Mouse (Mus musculus): ENCODE data around the gene Srsf7. TPM values are rescaled to one million over a fixed set of nuclear protein-coding genes. Genes with fewer than 3 reads are reported as not detected.
A peak's percentile ranks its signal among the peaks of the same experiment; 100 is the strongest.

Gene Srsf7
- polyA plus RNA-seq (2015; fragmentation: Nextera tagmentation; extraction: Ambion mirVana): 622 and 668 TPM in 2 replicates

GRCm38 (mm10) chr17:80206671-80207581 is at the start of gene Srsf7, which contains the start of gene Ttc39d:
TSS of gene Srsf7 (minus strand) at chr17:80207307.
TSS of gene Ttc39d (plus strand) at chr17:80207460.
- Histone ChIP-seq H3K36me3 (peaks cover 32% of the 10 kb centered on the region), H3K4me1 (peaks cover 21% of the 10 kb centered on the region), H3K4me3 (replicated peaks) (peak within 1 kb of the TSS; percentile 98), H3K4me2 (peak within 1 kb of the TSS; percentile 76), H3K9ac (peak within 1 kb of the TSS; percentile 99), H3K9me3 (replicated peaks) (no peaks in the 10 kb centered on the region), H3K27me3 (no peaks in the 10 kb centered on the region), H3K27ac (peak within 1 kb of the TSS; percentile 99)
- ATAC-seq (replicated peaks; ENCODE audit: low FRiP score): peak; percentile 95
- WGBS: under 1% methylated on average over 95 of the region's 95 CpGs

- no peak overlapping the region for H3K27ac ChIP-seq
- no peaks in the 10 kb centered on the region for H3K9me3 ChIP-seq (replicated peaks)
- no peak for ATAC-seq (replicated peaks; ENCODE audit: low FRiP score)
- no peak overlapping the region for H3K9ac ChIP-seq
- no peaks in the 10 kb centered on the region for H3K27me3 ChIP-seq
- WGBS: 64% methylated on average over 13 of the region's 13 CpGs
- no peak overlapping the region for H3K4me2 ChIP-seq
- peaks cover 8% of the 10 kb centered on the region for H3K4me1 ChIP-seq
- no peak overlapping the region for H3K4me3 ChIP-seq (replicated peaks)
- H3K36me3 ChIP-seq: peaks cover 96% of the 10 kb centered on the region
Observed at GRCm38 (mm10) chr17:80255208-80255607, 48.1 kb upstream of the Srsf7 start.

GRCm38 (mm10) chr17:80254421-80254820 is 47.3 kb upstream of the Srsf7 start:
- WGBS: 96% methylated on average over 5 of the region's 5 CpGs
- Histone ChIP-seq H3K9ac (no peak overlapping the region), H3K36me3 (peaks cover 97% of the 10 kb centered on the region), H3K27ac (no peak overlapping the region), H3K27me3 (no peaks in the 10 kb centered on the region), H3K4me1 (peaks cover 8% of the 10 kb centered on the region), H3K9me3 (replicated peaks) (no peaks in the 10 kb centered on the region), H3K4me3 (replicated peaks) (no peak overlapping the region), H3K4me2 (no peak overlapping the region)
- no peak for ATAC-seq (replicated peaks; ENCODE audit: low FRiP score)

- Histone ChIP-seq H3K4me1 (peaks cover 8% of the 10 kb centered on the region), H3K27ac (peak overlapping the region; percentile 61; the same call in 1 of the 2 replicates), H3K36me3 (peaks cover 97% of the 10 kb centered on the region), H3K4me2 (no peak overlapping the region), H3K4me3 (replicated peaks) (no peak overlapping the region), H3K9me3 (replicated peaks) (no peaks in the 10 kb centered on the region), H3K27me3 (no peaks in the 10 kb centered on the region), H3K9ac (no peak overlapping the region)
- ATAC-seq (replicated peaks; ENCODE audit: low FRiP score): peak; percentile 46; the same call in 1 of the 2 replicates
- WGBS: 48% methylated on average over 13 of the region's 13 CpGs
Observed at GRCm38 (mm10) chr17:80252757-80253525, 45.8 kb upstream of the Srsf7 start.

- ATAC-seq (replicated peaks; ENCODE audit: low FRiP score): no peak
- H3K4me1 ChIP-seq: no peaks in the 10 kb centered on the region
- no peaks in the 10 kb centered on the region for H3K27me3 ChIP-seq
- no peak overlapping the region for H3K27ac ChIP-seq
- no peak overlapping the region for H3K4me3 ChIP-seq (replicated peaks)
- 52% methylated on average over 13 of the region's 13 CpGs for WGBS
- H3K9ac ChIP-seq: no peak overlapping the region
- no peaks in the 10 kb centered on the region for H3K9me3 ChIP-seq (replicated peaks)
- H3K36me3 ChIP-seq: peaks cover 92% of the 10 kb centered on the region
- H3K4me2 ChIP-seq: no peak overlapping the region
Observed at GRCm38 (mm10) chr17:80243116-80243515, 36.0 kb upstream of the Srsf7 start.

- H3K9ac ChIP-seq: no peak overlapping the region
- H3K9me3 ChIP-seq (replicated peaks): no peaks in the 10 kb centered on the region
- H3K27ac ChIP-seq: no peak overlapping the region
- peaks cover 82% of the 10 kb centered on the region for H3K36me3 ChIP-seq
- no peaks in the 10 kb centered on the region for H3K27me3 ChIP-seq
- ATAC-seq (replicated peaks; ENCODE audit: low FRiP score): no peak
- WGBS: 88% methylated on average over 9 of the region's 9 CpGs
- H3K4me2 ChIP-seq: no peak overlapping the region
- no peak overlapping the region for H3K4me3 ChIP-seq (replicated peaks)
- no peaks in the 10 kb centered on the region for H3K4me1 ChIP-seq
Observed at GRCm38 (mm10) chr17:80241594-80241993, 34.5 kb upstream of the Srsf7 start.

- Histone ChIP-seq H3K9ac (no peak overlapping the region), H3K4me2 (no peak overlapping the region), H3K4me3 (replicated peaks) (no peak overlapping the region), H3K27ac (no peak overlapping the region), H3K27me3 (no peaks in the 10 kb centered on the region), H3K9me3 (replicated peaks) (no peaks in the 10 kb centered on the region), H3K36me3 (peaks cover 46% of the 10 kb centered on the region), H3K4me1 (no peaks in the 10 kb centered on the region)
- ATAC-seq (replicated peaks; ENCODE audit: low FRiP score): no peak
- WGBS: 95% methylated on average over 5 of the region's 5 CpGs
Observed at GRCm38 (mm10) chr17:80237475-80237874, 30.4 kb upstream of the Srsf7 start.

GRCm38 (mm10) chr17:80236805-80237204 is 29.7 kb upstream of the Srsf7 start:
- no peaks in the 10 kb centered on the region for H3K27me3 ChIP-seq
- no peak for ATAC-seq (replicated peaks; ENCODE audit: low FRiP score)
- WGBS: 94% methylated on average over 3 of the region's 3 CpGs
- no peaks in the 10 kb centered on the region for H3K9me3 ChIP-seq (replicated peaks)
- no peaks in the 10 kb centered on the region for H3K4me1 ChIP-seq
- no peak overlapping the region for H3K4me3 ChIP-seq (replicated peaks)
- H3K4me2 ChIP-seq: no peak overlapping the region
- no peak overlapping the region for H3K9ac ChIP-seq
- H3K27ac ChIP-seq: no peak overlapping the region
- H3K36me3 ChIP-seq: peaks cover 40% of the 10 kb centered on the region

GRCm38 (mm10) chr17:80235477-80235876 is 28.4 kb upstream of the Srsf7 start:
- peaks cover 29% of the 10 kb centered on the region for H3K36me3 ChIP-seq
- 81% methylated on average over 3 of the region's 3 CpGs for WGBS
- ATAC-seq (replicated peaks; ENCODE audit: low FRiP score): no peak

GRCm38 (mm10) chr17:80234376-80234775 is 27.3 kb upstream of the Srsf7 start:
- WGBS: 56% methylated on average over 7 of the region's 7 CpGs
- Histone ChIP-seq H3K27ac (no peak overlapping the region), H3K9me3 (replicated peaks) (no peaks in the 10 kb centered on the region), H3K36me3 (peaks cover 20% of the 10 kb centered on the region), H3K4me3 (replicated peaks) (no peak overlapping the region), H3K9ac (no peak overlapping the region), H3K4me2 (no peak overlapping the region), H3K27me3 (no peaks in the 10 kb centered on the region), H3K4me1 (no peaks in the 10 kb centered on the region)
- no peak for ATAC-seq (replicated peaks; ENCODE audit: low FRiP score)

More at GRCm38 (mm10) chr17:80235477-80235876, 28.4 kb upstream of the Srsf7 start:
- Histone ChIP-seq H3K9me3 (replicated peaks) (no peaks in the 10 kb centered on the region), H3K4me1 (no peaks in the 10 kb centered on the region), H3K27me3 (no peaks in the 10 kb centered on the region), H3K9ac (no peak overlapping the region), H3K27ac (no peak overlapping the region), H3K4me3 (replicated peaks) (no peak overlapping the region), H3K4me2 (no peak overlapping the region)

- H3K27me3 ChIP-seq: no peaks in the 10 kb centered on the region
- peaks cover 20% of the 10 kb centered on the region for H3K36me3 ChIP-seq
- no peaks in the 10 kb centered on the region for H3K4me1 ChIP-seq
- H3K4me3 ChIP-seq (replicated peaks): no peak overlapping the region
- no peak overlapping the region for H3K27ac ChIP-seq
- ATAC-seq (replicated peaks; ENCODE audit: low FRiP score): no peak
- H3K4me2 ChIP-seq: no peak overlapping the region
- no peak overlapping the region for H3K9ac ChIP-seq
- H3K9me3 ChIP-seq (replicated peaks): no peaks in the 10 kb centered on the region
- 93% methylated on average over 5 of the region's 5 CpGs for WGBS
Observed at GRCm38 (mm10) chr17:80233844-80234243, 26.7 kb upstream of the Srsf7 start.

- Histone ChIP-seq H3K4me2 (no peak overlapping the region), H3K36me3 (peaks cover 26% of the 10 kb centered on the region), H3K4me1 (peaks cover 5% of the 10 kb centered on the region), H3K4me3 (replicated peaks) (no peak overlapping the region), H3K9ac (no peak overlapping the region), H3K9me3 (replicated peaks) (no peaks in the 10 kb centered on the region), H3K27me3 (no peaks in the 10 kb centered on the region), H3K27ac (no peak overlapping the region)
- ATAC-seq (replicated peaks; ENCODE audit: low FRiP score): no peak
- 84% methylated on average over 2 of the region's 2 CpGs for WGBS
Observed at GRCm38 (mm10) chr17:80229396-80229795, 22.3 kb upstream of the Srsf7 start.

All from kidney, embryonic 15.5 days (tissue).